Mouse (Mus musculus) natural killer cell, adult 2 months (primary cell): ENCODE data around the gene Rrnad1.
A peak's percentile ranks its signal among the peaks of the same experiment; 100 is the strongest.

Experiments
- DNase-seq, 2 experiments: peaks; one replicate each; pipeline ENCODE4 v3.0.0; 2022; ENCODE audit warnings: low spot score in 2 of 2

Gene Rrnad1

DNA sequence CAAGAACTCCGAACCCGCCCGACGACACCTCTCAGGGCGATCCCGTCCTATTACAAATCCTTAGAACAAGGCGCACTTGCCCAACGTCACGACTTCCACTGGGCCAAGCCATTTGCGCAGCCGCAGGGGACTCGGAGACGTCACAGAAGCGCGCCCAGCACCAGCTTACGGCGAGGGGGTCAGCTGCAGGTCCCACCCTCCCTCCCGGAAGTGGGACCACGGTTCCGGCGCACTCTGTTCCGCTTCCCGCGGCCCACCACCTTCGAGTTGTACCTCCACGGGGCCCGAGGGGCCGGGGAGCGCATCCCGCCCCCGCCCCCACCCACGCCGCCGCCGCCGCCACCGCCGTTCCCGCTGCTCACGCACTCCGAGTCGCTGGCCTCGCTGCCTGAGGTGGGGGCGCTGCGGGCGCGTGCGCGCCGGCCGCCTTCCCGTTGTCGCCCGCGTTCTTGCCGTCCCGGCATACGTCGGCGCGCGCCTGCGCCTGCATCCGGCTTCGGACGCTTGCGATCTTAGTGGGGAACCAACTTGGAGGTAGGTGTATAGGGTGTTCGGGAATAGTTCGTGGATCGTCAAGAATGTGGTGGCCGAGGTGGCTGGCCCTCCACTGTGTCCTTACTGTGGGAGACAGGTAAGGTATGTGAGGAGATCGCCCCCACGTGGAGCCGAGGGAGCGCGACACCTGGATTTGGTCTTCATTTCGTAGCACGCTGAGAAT, at the start of gene Rrnad1, which contains the start of gene Isg20l2:
TSS of gene Rrnad1 (minus strand) at position 640 of the 718 bp plus-strand sequence.
TSS of gene Isg20l2 (plus strand) at position 237 of the 718 bp plus-strand sequence.
- DNase-seq, result peak; percentile 91 to 94

DNA sequence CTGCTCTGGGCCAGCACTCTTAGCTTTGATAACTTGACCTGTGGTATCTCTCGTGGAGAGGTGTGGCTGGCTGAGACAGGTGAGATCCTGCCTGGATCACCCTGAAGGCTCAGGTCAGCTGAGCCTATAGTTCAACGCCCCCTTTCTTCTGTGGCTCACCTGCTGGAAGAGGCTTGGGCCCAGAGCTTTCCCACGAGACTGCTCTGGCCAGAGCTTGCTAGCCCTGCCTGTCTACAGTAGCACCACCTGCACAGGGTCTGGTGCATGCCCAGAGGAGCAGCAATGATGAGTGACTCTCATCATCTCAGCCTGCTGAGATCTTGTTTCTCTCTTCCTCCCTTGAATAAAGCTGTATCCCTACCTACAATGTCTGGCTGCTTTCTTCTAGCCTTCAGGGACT, 49.6 kb upstream of the Rrnad1 start:
- no peak for DNase-seq

DNA sequence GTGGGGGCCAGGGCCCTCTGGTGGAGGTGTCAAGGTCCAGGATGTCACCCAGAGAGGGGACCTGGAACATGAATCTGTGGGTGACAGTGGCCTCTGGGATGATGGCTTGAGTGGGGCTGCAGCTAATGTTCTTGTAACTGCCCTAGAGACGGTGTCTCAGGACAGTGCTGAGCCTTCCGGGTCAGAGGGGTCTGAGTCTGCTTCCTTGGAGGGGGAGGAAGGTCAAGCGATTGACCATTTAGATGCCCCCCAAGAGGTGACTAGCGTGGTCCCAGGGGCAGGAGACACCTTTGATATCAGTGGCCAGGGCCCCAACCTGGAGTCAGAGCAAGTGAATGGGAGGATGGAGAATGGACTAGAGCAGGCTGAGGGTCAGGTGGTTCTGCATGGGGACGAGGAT, 49.0 kb upstream of the Rrnad1 start:
- DNase-seq, result no peak

DNA sequence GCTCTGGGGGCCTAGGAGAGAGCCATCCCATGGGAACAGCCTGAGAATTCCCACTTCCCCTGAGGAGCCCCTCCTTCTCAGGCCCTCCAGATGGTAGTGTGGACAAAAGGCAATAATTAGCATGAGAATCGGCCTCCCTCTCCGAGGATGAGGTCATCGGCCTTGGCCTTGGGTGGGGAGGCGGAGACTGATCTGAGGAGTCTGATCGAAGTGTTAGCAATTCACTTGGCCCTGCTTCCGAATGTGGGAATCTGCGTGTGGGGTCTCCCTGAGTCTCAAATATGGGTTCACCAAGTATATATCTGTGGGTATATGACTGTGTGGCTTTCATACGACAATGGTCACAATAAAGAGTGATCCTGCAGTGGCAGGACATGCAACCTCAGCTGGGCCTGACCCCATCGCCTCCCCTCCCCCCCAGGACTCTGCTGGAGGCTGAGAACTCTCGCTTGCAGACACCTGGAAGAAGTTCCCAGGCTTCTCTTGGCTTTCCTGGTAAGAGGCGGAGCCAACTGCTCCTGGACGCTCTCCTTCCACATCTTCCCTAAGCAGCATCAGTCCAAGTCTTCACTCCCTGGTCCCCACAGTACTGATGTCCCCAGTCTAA, 44.0 kb upstream of the Rrnad1 start:
- DNase-seq, result no peak

DNA sequence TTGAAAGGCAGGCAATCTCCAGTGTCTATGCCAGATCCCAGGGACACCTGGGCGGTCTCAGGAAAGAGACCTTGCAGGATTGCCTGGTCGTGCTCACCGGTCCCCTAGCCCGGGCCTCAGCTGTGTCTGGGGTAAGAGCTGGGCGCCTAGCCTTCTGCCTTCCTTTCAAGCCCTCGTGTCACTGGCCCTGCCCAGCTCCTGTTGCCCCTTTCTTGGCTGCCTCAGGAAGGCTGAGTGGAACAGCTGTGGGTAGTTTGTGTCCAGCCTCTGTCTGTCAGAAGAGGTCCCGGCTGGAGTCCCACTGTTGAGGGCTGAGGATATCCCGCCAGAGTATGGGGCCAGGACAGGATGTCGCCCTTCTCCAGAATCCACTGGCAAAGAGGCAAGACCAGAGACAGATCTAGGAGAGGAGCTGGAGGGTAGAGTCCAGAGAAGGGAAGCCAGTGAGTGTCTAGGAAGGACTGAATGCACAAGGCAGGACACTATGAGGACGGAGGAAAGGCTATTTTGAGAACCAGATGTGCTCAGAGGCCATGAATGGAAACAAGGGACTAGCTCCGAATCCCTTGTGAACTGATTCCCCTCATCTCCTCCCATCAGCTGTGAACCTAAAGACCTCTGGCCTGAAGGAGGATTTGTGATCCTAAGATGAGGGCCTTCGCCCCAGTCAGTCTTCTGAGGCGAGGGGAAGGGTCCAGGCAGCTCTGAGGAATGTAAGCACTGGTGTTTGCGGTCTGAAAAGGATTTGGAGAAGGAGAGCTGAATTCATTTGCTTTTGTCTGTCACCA, 43.3 kb upstream of the Rrnad1 start:
- no peak for DNase-seq

DNA sequence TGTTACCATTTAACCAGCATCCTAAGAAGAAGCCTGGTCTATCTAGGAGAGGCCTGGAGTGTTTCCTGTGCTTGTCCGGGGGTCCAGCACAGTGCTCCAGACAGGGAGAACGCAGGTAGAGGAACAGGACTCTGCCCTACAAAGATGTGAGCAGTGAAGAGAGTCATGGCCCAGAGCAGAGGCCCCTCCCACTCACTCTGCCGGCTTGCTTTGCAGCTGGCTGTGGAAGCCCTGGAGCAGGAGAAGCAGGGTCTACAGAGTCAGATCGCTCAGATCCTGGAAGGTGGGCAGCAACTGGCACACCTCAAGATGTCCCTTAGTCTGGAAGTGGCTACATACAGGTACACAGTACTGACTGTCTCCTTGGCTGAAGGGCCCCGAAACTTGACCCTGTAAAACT, 42.3 kb upstream of the Rrnad1 start:
- DNase-seq, result no peak

DNA sequence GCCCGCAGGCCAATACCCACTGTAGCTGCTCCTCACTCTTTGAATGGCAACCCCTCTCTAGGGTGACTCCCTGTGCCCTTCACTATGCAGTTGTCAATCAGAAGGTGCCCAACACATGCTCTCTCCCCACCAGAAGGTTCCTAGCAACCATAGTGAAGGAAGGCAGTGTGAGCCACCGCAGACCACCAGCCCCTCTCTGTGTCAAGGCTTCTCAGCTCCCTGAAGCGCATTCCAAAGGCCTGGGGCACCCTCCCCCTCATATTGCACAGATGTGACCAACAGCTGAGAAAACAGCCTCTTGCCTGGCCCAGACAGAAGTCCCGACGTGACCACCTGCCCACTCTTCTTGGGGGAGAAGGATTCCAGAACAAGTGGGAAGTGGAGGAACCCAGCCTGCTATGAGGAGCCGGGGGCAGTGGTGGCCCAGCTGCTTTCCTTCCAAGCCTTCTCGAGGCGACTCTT, 41.7 kb upstream of the Rrnad1 start:
- no peak for DNase-seq

GRCm38 (mm10) chr3:87971489-87972202, 41.1 kb upstream of the Rrnad1 start:
- no peak for DNase-seq

DNA sequence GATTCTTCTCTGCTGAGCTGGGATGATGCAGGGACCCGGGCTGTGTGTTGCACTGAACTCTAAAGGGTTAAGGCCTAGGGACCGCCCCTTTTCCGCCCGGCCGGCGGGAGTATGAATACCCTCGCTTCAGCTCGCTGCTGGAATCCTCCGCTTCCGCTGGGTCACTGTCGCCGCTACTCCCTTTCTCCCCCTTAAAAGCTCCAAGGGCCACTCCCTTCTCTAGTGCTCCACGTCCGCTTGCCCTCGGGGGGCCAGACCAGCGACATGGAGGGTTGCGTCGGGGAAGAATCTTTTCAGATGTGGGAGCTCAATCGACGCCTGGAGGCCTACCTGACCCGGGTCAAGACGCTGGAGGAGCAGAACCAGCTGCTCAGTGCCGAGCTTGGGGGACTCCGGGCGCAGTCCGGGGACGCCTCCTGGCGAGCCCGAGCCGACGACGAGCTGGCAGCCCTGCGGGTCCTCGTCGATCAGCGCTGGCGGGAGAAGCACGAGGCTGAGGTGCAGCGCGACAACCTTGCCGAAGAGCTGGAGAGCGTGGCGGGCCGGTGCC, 40.5 kb upstream of the Rrnad1 start, which contains the start of gene Nes:
TSS of gene Nes (plus strand) at position 140 of the 550 bp plus-strand sequence.
- DNase-seq, result no peak

DNA sequence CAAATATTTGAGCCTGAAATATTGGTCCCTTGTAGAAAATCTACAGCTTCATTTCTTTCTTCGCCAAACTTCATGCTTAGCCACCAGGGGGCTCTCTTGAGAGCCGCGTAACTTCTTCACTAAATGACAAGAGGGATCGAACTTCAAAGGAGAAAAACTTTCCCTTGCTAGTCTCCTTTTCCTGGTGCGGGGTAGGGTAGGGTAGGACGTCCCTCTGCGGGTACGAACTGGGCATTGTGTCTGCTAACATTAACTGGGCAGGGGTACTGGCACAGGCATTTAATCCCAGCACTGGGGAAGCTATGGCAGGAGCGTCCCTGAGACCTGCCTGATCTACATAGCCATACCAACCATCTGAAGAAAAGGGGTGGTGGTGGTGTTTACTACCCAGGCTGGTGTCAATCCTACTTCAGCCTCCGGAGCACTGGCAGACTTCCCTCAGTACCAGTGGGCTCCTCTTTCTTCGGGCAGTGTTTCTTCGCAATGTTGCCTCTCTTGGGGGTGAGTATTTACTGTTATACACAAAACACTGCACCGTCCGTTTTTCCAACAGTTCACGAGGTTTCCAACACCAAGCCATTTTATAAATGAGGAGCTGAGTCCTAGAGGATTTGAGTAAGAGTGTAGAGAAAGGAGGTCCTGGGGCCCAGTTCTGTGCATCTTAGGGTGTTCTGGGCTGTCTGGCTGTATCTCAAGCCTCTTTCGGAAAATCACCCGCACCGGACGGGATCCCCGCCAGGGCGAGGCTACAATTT, 39.8 kb upstream of the Rrnad1 start:
- DNase-seq, result peak; percentile 37 to 57

DNA sequence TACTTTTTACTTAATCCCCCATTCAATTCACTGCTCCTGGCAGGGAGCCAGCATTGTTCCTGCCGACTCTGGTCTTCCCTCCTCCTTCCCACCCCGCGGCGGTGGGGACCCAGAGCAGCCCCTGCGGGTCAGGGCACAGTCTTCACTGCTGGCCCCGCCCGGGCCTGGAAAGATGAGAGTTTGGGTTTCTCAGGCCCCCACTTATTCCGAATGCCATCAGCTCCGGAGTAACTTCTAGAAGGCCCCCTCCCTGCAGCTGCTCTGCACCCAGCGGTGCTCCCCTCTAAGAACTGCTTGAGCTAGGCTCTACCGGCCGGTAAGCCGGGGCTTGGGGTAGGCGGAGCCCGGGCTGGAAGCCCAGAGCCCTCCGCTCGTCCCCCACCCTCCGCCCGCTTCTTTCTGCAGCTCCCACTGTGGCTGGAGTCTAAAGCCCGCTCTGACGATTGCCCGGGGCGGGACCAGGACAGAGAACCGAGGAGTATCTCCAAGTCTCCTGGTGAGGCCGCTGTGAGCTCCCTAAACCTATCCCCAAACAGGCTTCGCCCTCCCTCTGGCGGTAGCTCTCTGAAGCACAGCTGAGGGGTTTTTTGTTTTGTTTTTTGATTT, 30.2 kb upstream of the Rrnad1 start:
- DNase-seq, result peak; percentile 40 to 55

DNA sequence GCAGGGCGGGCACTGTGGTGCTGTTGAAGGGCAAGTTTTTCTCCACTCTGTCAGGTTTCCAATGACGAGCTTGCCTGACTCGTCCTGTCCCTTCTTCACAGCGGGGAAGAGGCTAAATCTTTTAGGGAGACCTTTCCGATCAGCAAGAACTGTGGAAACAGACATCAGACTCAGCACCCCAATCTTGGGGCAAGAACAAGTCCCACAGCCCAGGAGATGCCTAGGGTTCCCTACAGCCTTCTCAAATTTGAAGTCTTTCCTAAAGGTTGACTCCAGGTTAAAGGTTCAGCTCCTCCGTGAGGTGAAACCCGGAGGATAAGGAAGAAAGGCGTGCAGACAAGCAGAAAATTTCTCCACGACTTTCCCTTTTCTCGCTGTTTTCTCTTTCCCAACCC, 29.7 kb upstream of the Rrnad1 start:
- DNase-seq, result no peak

- DNase-seq, result no peak
These were observed 28.9 kb upstream of the Rrnad1 start for GRCm38 (mm10) chr3:87959371-87959770.

DNA sequence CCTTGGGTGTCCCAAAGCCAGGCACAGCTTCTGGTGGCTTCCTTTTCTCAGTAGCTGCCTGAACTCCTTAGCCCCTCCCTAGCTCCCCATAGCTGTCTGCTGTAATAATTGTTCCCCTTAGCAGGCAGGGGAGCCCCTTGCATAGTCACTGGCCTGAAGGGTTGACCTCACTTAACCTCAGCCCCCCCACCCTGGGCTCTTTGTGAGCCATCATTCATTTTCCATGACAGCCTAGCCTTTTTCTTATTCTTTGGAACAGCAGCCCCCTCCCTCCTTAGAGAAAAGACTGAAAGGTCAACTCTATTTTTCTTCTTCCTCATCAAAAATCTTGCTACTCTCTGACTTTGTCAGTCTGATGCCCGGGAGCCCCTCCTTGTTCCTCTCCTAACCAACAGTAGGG, 28.4 kb upstream of the Rrnad1 start:
- no peak for DNase-seq

DNA sequence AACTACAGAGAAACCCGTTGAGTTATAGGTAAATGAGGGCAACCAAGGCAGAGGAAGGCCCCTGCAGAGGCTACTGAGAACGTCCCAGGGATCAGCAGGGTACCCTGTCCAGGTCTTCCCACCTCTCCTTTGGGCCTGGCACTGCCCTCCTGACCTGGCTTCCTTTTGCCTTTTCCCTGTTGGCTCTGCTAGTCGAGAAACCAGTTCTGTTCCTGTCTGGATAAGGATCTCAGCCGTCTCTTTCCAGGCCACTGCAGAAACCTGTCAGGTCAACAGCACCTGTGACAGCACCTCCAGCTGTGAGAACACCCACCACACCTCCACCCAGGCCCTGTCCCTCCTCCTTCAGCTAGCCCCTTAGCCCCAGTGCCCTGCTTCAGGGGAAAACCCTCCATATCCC, 28.0 kb upstream of the Rrnad1 start:
- DNase-seq, result no peak

- no peak for DNase-seq
These were observed 27.5 kb upstream of the Rrnad1 start for GRCm38 (mm10) chr3:87958056-87958455.

GRCm38 (mm10) chr3:87952440-87952839, 21.9 kb upstream of the Rrnad1 start:
- no peak for DNase-seq

DNA sequence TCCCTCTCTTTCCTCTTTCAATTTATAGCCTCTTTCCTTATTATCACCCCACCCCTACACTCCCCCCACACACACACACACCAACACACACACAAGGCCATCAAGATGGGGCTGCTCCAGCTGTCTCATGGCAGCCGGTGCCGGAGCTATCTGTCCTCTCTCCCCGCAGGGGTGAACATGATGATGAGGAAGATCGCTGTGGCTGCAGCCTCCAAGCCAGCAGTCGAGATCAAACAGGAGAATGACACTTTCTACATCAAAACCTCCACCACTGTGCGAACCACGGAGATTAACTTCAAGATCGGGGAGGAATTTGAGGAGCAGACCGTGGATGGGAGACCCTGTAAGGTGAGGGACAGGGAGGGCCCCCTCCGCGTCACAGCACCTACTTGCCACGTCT, 21.4 kb upstream of the Rrnad1 start:
- DNase-seq, result no peak

GRCm38 (mm10) chr3:87949955-87950515, 19.5 kb upstream of the Rrnad1 start:
- no peak for DNase-seq
